Mouse (Mus musculus): ENCODE data around the gene Celsr2.

DNA sequence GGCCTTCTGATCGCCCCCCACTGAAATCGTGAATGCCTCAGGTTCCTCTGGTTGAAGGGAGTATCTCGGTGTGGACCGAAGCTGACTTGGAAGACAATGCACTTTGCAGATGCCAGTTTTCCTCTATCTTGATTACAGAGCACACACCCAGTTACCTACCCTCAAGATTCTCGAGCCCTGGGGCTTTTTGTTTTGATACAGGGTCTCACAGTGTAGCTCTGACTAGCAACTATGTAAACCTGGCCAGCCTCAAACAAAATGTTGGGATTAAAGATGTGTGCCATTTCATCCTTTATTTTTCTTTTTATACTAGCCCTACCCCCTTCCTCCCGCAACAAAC, 30.0 kb upstream of the Celsr2 start:
- TF ChIP-seq CTCF (IDR thresholded peaks at IDR 0.05; ENCODE audit: low read depth, low read length) (no peak), POLR2A (IDR thresholded peaks at IDR 0.05; ENCODE audit: extremely low read depth, insufficient read depth, low read length) (no peak)
